Mouse (Mus musculus) embryonic facial prominence, embryonic 11.5 days (tissue): ENCODE data around the gene Dglucy. TPM values are rescaled to one million over a fixed set of nuclear protein-coding genes. Genes with fewer than 3 reads are reported as not detected.

ENCODE experiments used
- ATAC-seq: fragments of 200-750 bp; cut with Nextera tagmentation; replicated peaks from 2 replicates; pipeline ENCODE4 v1.8.0; 2017; ENCODE audit warnings: low read depth; ENCODE audit not compliant: insufficient number of reproducible peaks, low FRiP score, low TSS enrichment
- DNase-seq: peaks from one replicate; pipeline ENCODE4 v3.0.0-alpha.2; 2015; ENCODE audit warnings: low spot score
- H3K27ac ChIP-seq: fragments of 300-500 bp; sonication (generic); replicated peaks from 2 replicates; pipeline ENCODE4 v1.5.1; 2014; ENCODE audit warnings: mild to moderate bottlenecking, low read depth, low read length, control low read depth
- H3K27me3 ChIP-seq: fragments of 300-500 bp; sonication (generic); 2 replicates; pipeline ENCODE4 v1.6.1; 2014; ENCODE audit warnings: mild to moderate bottlenecking, low read length, moderate library complexity, mixed read lengths; ENCODE audit not compliant: control insufficient read depth, insufficient read depth
- H3K36me3 ChIP-seq: fragments of 300-500 bp; sonication (generic); replicated peaks from 2 replicates; pipeline ENCODE4 v1.6.1; 2014; ENCODE audit warnings: low read depth, mild to moderate bottlenecking, low read length, moderate library complexity, mixed read lengths; ENCODE audit not compliant: control insufficient read depth, insufficient read depth
- H3K4me1 ChIP-seq: fragments of 300-500 bp; sonication (generic); 2 replicates; pipeline ENCODE4 v1.6.1; 2014; ENCODE audit warnings: low read length, mixed read lengths; ENCODE audit not compliant: control insufficient read depth, insufficient read depth
- H3K4me2 ChIP-seq: fragments of 300-500 bp; sonication (generic); 2 replicates; pipeline ENCODE4 v1.6.1; 2014; ENCODE audit warnings: low read depth, mild to moderate bottlenecking, control low read depth, low read length, moderate library complexity
- H3K4me3 ChIP-seq: fragments of 300-500 bp; sonication (generic); 2 replicates; pipeline ENCODE4 v1.5.1; 2014; ENCODE audit warnings: low read depth, low read length, control low read depth
- H3K9ac ChIP-seq: fragments of 300-500 bp; sonication (generic); replicated peaks from 2 replicates; pipeline ENCODE4 v1.6.1; 2014; ENCODE audit warnings: mild to moderate bottlenecking, control low read depth, low read length
- H3K9me3 ChIP-seq: fragments of 300-500 bp; sonication (generic); replicated peaks from 2 replicates; pipeline ENCODE4 v1.6.1; 2016; ENCODE audit warnings: mild to moderate bottlenecking, low read length, inconsistent platforms, mixed read lengths; ENCODE audit not compliant: control insufficient read depth
- WGBS: fragments of 180-500 bp; shearing (Covaris S2); extraction: QIAGEN DNeasy Blood & Tissue Kit; methylation state at CpG from one replicate; pipeline ENCODE4 v1.1.7; 2014; 5-methylcytosine and 5-hydroxymethylcytosine counted together
- polyA plus RNA-seq: library from polyadenylated mRNA; unstranded; fragments of >200 nt; fragmentation: Nextera tagmentation; extraction: Ambion mirVana; gene quantifications from 2 replicates; pipeline ENCODE4 v1.2.1, GENCODE M21; 2014

The Dglucy gene
- polyA plus RNA-seq, 1 experiment from 2014 or later = 1.2 TPM

- H3K27me3 ChIP-seq = no peaks in the 10 kb centered on the region
- H3K9me3 ChIP-seq = no peaks in the 10 kb centered on the region
- H3K4me2 ChIP-seq = no peak overlapping the region
- DNase-seq (no peak), ATAC-seq (no peak)
- no peak overlapping the region for H3K4me3 ChIP-seq
- no peak overlapping the region for H3K27ac ChIP-seq
- WGBS = 53% methylated on average over 4 of the region's 4 CpGs
- H3K4me1 ChIP-seq = no peaks in the 10 kb centered on the region
- H3K36me3 ChIP-seq = no peaks in the 10 kb centered on the region
- no peak overlapping the region for H3K9ac ChIP-seq
These were observed 89.3 kb downstream of the Dglucy start for GRCm38 (mm10) chr12:100868049-100868622.

- H3K4me2 ChIP-seq = no peak overlapping the region
- ATAC-seq = no peak
- no peaks in the 10 kb centered on the region for H3K9me3 ChIP-seq
- no peaks in the 10 kb centered on the region for H3K36me3 ChIP-seq
- H3K9ac ChIP-seq = no peak overlapping the region
- 92% methylated on average over 6 of the region's 6 CpGs for whole genome bisulfite sequencing
- no peak for DNase-seq
- H3K27me3 ChIP-seq = no peaks in the 10 kb centered on the region
- H3K27ac ChIP-seq = no peak overlapping the region
- H3K4me1 ChIP-seq = no peaks in the 10 kb centered on the region
- H3K4me3 ChIP-seq = no peak overlapping the region
These were observed 92.4 kb downstream of the Dglucy start for GRCm38 (mm10) chr12:100871234-100871633.

- no peak overlapping the region for H3K4me3 ChIP-seq
- no peak overlapping the region for H3K4me2 ChIP-seq
- H3K9me3 ChIP-seq = no peaks in the 10 kb centered on the region
- H3K27ac ChIP-seq = no peak overlapping the region
- no peak overlapping the region for H3K9ac ChIP-seq
- H3K27me3 ChIP-seq = no peaks in the 10 kb centered on the region
- no peaks in the 10 kb centered on the region for H3K36me3 ChIP-seq
- no peak for DNase-seq
- H3K4me1 ChIP-seq = no peaks in the 10 kb centered on the region
- WGBS = 80% methylated on average over 2 of the region's 2 CpGs
- ATAC-seq = no peak
These were observed 93.0 kb downstream of the Dglucy start for GRCm38 (mm10) chr12:100871841-100872240.

GRCm38 (mm10) chr12:100873612-100874011 is 94.8 kb downstream of the Dglucy start:
- no peak overlapping the region for H3K4me3 ChIP-seq
- 80% methylated on average over 3 of the region's 3 CpGs for WGBS

GRCm38 (mm10) chr12:100875553-100875952 is 96.7 kb downstream of the Dglucy start:
- 65% methylated on average over 3 of the region's 3 CpGs for WGBS
- ATAC-seq (no peak), DNase-seq (no peak)
- H3K27me3 ChIP-seq = no peaks in the 10 kb centered on the region
- H3K4me2 ChIP-seq = no peak overlapping the region
- no peaks in the 10 kb centered on the region for H3K4me1 ChIP-seq
- no peaks in the 10 kb centered on the region for H3K9me3 ChIP-seq
- H3K9ac ChIP-seq = no peak overlapping the region
- no peak overlapping the region for H3K27ac ChIP-seq
- no peaks in the 10 kb centered on the region for H3K36me3 ChIP-seq
- no peak overlapping the region for H3K4me3 ChIP-seq

More at GRCm38 (mm10) chr12:100873612-100874011, 94.8 kb downstream of the Dglucy start:
- Histone ChIP-seq H3K9ac (no peak overlapping the region), H3K27me3 (no peaks in the 10 kb centered on the region), H3K9me3 (no peaks in the 10 kb centered on the region), H3K4me1 (no peaks in the 10 kb centered on the region), H3K36me3 (no peaks in the 10 kb centered on the region), H3K27ac (no peak overlapping the region), H3K4me2 (no peak overlapping the region)
- DNase-seq (no peak), ATAC-seq (no peak)

- ATAC-seq = no peak
- no peak overlapping the region for H3K9ac ChIP-seq
- H3K9me3 ChIP-seq = no peaks in the 10 kb centered on the region
- H3K4me1 ChIP-seq = no peaks in the 10 kb centered on the region
- no peaks in the 10 kb centered on the region for H3K36me3 ChIP-seq
- H3K4me3 ChIP-seq = no peak overlapping the region
- 79% methylated on average over 5 of the region's 6 CpGs for WGBS
- no peak overlapping the region for H3K27ac ChIP-seq
- no peak for DNase-seq
- H3K4me2 ChIP-seq = no peak overlapping the region
- H3K27me3 ChIP-seq = no peaks in the 10 kb centered on the region
These were observed 97.1 kb downstream of the Dglucy start for GRCm38 (mm10) chr12:100875960-100876359.

- no peak overlapping the region for H3K27ac ChIP-seq
- no peak overlapping the region for H3K9ac ChIP-seq
- WGBS = 82% methylated on average over 6 of the region's 6 CpGs
- no peaks in the 10 kb centered on the region for H3K9me3 ChIP-seq
- no peak for ATAC-seq
- no peaks in the 10 kb centered on the region for H3K36me3 ChIP-seq
- no peaks in the 10 kb centered on the region for H3K4me1 ChIP-seq
- H3K4me2 ChIP-seq = no peak overlapping the region
- no peak overlapping the region for H3K4me3 ChIP-seq
- DNase-seq = no peak
- no peaks in the 10 kb centered on the region for H3K27me3 ChIP-seq
These were observed 99.1 kb downstream of the Dglucy start for GRCm38 (mm10) chr12:100877936-100878335.

- H3K27ac ChIP-seq = no peak overlapping the region
- ATAC-seq = no peak
These were observed 99.7 kb downstream of the Dglucy start for GRCm38 (mm10) chr12:100878556-100878955.

More at GRCm38 (mm10) chr12:100878556-100878955, 99.7 kb downstream of the Dglucy start:
- H3K4me2 ChIP-seq = no peak overlapping the region
- no peaks in the 10 kb centered on the region for H3K9me3 ChIP-seq
- no peaks in the 10 kb centered on the region for H3K4me1 ChIP-seq
- 89% methylated on average over 16 of the region's 16 CpGs for WGBS
- DNase-seq = no peak
- no peaks in the 10 kb centered on the region for H3K36me3 ChIP-seq
- no peaks in the 10 kb centered on the region for H3K27me3 ChIP-seq
- no peak overlapping the region for H3K4me3 ChIP-seq
- no peak overlapping the region for H3K9ac ChIP-seq
